Mouse (Mus musculus): ENCODE measurements around the gene Galnt18.

Galnt18 gene

DNA sequence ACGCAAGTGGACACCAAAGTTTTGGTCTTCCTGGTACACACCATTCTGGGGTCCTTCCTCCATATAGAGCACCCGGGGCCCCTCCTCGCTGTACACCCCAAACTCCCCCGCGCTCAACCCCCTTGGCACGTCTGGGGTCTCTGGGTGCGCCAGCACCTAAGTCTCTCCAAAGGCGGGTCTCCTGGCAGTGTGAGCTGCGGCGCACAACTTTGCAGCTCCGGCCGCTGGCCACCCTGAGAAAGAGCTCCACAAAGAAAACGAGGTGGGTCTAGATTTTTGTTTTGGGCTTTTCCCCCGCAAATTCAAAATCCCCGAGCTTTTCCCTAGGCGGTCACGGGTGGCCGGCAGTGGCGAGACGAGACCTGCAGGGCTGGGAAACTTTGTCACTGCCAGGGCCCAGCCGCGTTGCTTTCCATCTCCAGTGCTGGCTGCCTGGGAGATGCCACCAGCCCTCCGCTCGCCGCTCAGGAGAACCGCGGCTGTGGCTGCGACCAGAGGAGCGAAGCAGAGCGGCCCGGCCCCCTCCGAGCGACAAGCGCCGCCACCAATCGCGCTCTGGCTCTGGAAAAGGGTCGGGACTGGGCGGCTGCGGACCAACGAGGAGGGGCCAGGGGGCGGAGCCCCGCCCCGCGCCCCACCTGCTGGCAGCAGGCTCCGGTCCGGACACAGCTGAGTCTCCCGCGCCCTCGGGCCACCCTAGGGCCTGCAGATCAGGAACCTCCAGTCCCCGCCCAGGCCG is at the start of gene Galnt18:
Galnt18 (minus strand) TSS at position 474 of the 739 bp plus-strand sequence.
- peak; percentile 92 to 93 for DNase-seq (ENCODE audit: low spot score in 2 of 2)

DNA sequence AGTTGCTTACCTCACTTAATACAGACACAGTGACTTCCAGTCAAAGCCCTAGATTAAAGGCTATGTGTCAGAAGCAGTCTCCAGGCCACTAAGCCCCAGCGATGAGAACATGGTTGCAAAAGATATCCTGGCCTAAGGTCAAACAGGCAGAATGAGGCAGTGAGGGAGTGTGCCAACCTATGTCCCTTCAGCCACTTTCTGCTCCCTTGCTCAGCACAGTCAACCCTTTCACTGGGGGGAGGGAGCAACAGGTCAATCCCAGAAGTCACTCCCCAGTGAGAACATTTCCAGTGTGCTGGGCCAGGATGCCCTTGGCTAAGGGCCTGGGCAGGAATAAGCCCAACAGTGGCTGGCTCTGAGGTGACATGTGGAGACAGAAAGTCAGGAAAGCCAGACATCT is 47.6 kb upstream of the Galnt18 start:
- DNase-seq (ENCODE audit: low spot score in 2 of 2): no peak

DNA sequence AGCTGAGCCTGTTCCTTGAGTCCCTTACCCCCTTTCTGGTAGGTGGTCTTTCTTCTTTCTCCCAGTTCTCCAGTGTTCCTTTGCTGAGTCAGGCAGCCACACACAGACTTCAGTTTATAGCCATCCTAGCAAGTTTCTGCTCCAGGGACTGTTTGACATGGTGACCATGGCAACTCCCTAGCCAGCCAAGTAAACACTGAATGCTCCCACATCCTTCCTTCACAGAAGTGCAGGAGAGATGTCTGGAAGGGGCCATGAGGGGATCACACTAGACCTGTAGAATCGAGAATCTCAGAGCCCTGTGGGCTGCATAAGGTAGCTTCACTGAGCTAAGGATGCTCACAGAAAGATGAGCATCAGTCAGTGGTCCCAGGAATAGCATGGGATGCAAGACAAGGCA is 33.3 kb upstream of the Galnt18 start:
- no peak for DNase-seq (ENCODE audit: low spot score in 2 of 2)

DNA sequence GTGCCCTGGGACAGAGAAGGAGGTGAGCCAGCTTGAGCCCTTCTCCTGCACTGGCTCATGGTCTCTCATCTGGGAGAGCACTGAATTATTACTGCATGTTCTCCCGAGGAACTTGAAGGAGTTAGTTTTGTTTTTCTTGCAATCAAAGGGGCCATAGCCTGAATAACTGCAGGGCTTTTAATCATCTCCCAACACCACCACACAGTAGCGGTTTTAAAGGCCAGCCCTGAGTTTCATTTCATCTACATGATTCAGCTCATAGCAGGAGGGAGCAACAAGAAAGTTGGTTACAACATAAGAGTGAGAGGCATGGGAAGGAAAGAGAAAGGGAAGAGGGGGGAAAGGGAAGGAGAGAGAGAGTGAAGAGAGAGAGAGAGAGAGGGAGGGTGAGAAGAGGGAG is 31.3 kb upstream of the Galnt18 start:
- DNase-seq (ENCODE audit: low spot score in 2 of 2): no peak

DNA sequence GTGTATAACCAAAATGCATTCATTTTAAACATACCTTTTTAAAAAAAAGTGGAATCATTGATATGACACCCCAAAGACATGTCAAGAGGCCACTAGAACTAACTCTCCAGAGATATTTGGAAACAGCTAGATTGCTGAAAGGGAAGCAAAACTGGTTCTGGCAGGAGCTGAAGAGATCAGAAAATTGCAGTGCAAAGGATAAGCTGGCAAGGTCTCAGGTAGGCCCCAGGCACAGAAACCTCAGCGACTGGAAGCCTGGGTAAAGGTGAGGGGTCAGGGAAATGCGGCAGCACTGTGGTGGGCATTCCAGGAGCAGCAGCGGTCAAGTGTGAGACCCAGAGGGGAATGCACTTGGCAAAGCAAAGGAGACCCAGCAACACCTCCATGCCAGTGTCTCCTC is 30.0 kb upstream of the Galnt18 start:
- DNase-seq (ENCODE audit: low spot score in 2 of 2): no peak

DNA sequence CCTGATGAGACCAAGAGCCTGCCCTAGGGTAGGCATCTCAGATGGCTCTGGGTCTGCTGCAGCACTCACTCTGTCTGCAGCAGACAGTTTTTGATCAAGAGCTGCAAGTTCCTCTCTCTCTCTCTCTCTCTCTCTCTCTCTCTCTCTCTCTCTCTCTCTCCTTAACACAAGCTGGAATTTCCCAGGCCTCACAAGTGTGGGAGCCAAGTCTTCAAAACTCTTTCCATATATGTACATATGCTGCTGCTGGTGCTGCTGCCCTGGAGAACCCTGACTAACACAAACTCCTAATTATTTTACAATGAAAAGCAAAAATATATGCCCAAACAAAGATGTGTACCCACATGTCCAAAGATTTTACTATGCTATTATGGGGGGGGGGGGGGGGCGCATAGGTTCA is 26.3 kb upstream of the Galnt18 start:
- no peak for DNase-seq (ENCODE audit: low spot score in 2 of 2)

DNA sequence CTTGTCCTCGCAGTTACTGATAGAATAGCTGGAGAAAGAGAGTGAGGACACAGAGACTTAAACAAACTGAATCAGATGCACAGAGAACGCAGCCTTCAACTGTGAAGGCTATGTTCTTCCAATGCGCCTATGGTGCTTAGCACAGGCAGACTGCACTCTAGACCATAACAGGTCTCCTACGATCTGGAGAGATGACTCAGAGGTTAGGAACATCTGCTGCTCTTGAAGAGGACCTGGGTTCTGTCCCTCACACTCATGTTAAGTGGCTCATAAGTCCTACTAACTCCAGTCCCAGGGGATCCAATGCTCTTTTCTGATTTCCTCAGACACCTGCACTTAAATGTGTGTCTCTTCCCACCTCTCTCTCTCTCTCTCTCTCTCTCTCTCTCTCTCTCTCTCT is 24.9 kb upstream of the Galnt18 start:
- DNase-seq (ENCODE audit: low spot score in 2 of 2): no peak

DNA sequence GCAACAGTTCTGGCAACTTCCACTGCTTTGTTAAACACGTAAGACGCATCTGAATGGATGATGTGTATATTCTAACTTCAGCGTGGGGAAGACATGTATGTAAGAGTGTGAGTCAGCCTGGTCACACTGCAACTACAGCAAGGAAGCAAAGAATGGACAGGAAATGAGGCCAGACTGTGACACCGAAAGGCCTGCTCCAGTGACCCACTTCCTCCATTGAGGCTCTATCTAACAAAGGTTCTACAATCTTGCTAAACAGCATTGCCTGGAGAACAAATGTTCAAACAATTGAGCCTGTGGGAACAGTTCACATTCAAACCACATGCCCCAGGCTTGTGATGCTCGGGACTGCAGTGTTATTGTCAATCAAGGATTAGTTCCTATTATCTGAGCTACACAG is 21.0 kb upstream of the Galnt18 start:
- peak in 1 of 2 experiments; percentile 9 for DNase-seq (ENCODE audit: low spot score in 2 of 2)

DNA sequence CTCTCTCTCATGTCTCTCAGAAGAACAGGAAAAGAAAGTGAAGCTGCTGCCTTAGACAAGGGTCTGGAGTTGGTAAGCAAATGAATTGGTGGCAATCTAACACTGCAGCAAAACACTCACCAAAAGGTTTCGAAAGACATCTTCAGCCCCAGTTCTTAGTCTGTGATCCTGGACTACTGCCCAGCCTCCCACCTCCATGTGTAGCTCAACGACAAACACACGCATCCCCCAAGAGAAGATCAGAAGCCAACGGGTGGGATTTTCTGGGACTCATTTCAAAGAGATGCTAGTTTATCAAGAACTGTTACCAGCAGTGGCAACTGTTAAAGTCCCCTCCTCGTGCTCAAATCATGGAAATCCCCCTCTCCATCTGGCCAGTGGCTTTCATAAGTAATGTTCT is 20.3 kb upstream of the Galnt18 start:
- peak in 1 of 2 experiments; percentile 22 for DNase-seq (ENCODE audit: low spot score in 2 of 2)

DNA sequence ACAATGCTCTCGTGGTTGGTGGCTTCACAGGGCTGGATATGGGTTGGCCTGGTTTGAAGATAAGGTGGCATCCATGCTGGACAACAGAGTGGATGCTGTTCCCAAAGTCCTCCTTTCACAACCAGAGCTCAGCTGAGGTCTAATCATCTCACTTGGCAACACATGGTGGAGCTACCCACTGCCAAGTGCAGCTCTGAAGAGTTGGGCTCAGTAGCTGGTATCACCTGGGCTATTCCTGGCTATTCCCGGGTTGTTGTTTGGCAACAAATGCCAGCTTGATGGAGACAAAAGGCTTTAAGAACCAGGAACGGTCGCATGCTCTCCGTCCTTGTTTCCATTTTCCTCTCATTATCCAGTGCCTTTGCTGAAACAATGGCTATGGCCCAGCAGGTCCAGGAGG is 19.2 kb upstream of the Galnt18 start:
- DNase-seq (ENCODE audit: low spot score in 2 of 2): peak in 1 of 2 experiments; percentile 35

DNA sequence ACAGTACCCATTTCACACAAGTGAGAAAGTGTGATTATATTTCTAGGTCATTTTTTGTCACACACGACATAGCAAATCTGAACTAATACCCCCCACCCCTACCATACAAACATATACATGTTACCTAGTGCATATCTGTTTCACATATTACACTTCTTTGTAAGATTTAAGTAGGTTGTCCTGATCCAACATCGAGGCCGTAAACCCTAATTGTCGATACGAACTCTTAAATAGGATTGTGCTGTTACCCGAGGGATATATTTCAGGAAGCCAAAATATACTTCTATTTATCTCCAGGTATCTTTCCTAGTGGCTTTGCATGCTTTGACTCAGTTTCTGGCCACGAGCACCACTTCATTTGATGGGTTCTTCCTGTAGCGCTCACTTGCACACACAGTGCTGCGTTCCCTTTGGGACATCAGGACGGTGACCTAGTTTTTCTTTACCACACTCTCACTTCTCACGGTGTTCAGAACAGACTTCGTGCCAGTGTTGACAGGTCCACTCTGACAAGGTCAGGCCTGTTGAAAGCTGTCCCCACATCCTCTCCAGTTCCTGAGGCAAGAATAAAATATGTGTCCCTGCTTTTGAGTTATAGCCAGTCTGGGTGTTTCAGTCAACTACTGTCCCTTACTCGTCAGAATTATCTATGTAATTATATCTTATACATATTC is 17.7 kb upstream of the Galnt18 start:
- DNase-seq (ENCODE audit: low spot score in 2 of 2): peak in 1 of 2 experiments; percentile 33

DNA sequence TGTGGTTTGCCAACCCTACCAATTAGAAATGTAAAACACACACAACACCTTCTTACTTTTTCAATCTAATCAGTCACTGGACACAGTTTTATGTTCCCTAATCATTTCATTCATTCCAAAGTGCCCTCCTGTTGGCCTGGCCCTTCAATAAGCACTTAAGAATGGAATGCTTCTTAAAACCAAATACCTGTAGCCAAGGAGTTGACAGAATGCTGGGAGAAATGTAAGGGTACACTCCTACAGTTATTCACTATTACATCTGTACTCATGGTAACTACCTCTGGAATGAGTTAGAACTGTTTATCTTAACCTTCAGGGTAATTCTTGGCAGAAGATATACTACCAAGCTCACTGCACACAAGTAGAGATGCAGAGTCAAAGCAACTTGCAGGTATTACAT is 15.3 kb upstream of the Galnt18 start:
- DNase-seq (ENCODE audit: low spot score in 2 of 2): no peak

DNA sequence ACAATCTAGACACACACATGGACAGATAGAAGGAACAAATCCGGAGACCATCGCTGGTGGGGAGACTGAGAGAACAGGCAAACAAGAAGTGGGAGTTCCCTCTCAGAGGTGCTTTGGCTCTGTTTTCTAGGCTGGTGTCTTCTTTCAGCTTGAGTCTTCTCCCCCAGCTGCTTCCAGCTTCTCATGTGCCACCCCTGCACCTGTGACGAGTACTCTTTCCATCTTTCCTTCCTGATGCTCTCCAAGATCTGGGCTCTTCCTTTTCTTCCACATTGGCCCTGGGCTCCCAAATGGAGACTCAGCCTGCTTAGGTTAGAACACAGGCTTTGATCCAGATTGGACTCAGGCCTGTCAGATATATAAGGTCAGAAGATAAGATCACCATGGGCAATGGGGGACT is 12.4 kb upstream of the Galnt18 start:
- no peak for DNase-seq (ENCODE audit: low spot score in 2 of 2)

DNA sequence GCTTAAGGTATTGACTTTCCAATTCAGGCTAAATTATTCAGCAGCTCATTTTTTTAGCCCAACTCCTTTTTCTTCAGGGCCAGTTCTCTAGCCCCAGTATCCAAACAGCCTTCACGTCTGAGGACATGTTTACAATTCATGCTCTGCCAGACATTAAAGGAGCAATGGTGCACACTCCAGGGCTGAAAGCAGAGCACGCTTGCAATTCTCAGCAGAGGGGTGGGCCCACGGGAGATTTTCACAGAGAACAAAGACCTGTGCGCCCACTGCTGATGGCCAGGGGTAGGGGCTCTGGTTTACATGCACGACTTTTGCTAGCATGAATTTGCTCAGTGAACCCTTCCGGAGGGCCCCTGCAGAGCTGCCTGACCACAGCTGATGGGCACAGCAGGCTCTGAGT is 11.6 kb upstream of the Galnt18 start:
- DNase-seq (ENCODE audit: low spot score in 2 of 2): no peak

DNA sequence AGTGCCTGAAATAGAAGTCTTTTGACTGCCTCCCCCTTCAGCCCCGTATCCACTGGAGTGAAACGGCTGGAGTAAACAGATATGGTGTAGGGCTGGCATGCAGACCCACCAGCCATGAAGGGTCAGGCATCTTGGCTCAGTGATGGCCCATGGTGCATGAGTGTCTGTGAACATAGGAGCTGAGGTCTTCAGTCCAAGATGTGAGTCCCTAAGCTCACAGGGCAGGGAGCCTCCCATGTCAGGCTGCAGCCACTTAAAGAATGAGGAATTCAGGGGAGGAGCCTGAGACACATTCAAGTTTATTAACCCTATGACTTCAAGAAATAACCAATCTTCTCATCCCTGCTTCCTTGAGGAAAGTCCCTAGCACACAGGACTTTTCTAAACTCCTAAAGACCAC is 8.1 kb upstream of the Galnt18 start:
- no peak for DNase-seq (ENCODE audit: low spot score in 2 of 2)

DNA sequence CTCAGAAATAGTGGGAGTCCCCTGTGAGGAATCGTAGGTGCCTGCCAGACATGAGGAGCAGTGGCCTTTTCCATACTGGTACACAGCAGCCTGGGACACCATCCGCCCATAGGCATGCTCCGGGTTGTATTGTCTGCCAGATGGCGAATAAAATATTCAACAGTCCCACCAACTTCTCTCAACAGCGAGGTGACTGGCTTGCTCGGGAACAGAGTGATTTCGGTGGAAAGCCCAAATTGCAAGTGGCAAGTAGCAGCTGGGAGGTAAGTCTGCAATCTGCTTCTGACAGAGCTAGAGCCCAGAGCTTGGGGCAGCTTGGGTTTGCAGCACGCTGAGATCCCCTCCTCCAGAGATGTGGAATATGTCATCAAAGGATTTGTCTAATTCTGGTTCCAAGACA is 5.7 kb upstream of the Galnt18 start:
- no peak for DNase-seq (ENCODE audit: low spot score in 2 of 2)

DNA sequence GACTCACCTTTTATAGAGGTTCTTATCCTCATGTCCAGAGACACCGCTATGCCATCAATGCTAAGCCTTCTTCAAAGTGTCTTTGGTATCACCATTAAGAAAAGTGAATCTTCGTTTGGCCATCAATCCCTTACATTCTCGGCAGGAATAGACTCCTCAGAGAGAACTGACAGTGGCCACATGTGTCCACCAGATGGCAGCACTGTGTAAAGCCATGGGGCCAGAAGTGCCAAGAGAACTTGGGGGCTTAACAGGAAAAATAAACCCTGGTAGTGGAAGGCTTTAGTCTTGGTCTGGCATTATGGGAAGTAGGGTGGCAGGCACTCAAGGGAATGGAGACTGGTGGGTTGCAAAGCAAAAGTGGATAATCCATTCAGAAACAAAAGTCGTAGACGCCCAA is 2.3 kb upstream of the Galnt18 start:
- DNase-seq (ENCODE audit: low spot score in 2 of 2): peak; percentile 43 to 71

DNA sequence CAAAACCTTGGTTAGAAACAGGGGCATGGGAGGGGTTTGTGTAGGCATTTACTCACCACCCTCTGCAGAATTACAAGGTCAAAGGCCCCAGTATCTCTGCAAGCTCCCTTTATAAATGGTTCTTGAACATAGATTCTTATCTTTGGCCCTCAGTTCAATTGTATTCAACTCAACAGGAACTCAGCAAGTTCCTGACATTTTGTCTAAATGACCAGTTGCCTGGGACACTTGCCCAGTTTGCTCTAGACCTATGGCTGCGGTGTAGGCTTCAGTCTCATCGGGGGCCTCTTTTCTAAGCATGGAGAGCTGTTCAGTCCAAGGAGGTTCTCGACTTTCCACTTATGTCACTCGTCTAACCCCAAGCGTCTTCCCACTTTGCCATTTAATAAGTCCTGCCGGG is 1.5 kb upstream of the Galnt18 start:
- no peak for DNase-seq (ENCODE audit: low spot score in 2 of 2)

DNA sequence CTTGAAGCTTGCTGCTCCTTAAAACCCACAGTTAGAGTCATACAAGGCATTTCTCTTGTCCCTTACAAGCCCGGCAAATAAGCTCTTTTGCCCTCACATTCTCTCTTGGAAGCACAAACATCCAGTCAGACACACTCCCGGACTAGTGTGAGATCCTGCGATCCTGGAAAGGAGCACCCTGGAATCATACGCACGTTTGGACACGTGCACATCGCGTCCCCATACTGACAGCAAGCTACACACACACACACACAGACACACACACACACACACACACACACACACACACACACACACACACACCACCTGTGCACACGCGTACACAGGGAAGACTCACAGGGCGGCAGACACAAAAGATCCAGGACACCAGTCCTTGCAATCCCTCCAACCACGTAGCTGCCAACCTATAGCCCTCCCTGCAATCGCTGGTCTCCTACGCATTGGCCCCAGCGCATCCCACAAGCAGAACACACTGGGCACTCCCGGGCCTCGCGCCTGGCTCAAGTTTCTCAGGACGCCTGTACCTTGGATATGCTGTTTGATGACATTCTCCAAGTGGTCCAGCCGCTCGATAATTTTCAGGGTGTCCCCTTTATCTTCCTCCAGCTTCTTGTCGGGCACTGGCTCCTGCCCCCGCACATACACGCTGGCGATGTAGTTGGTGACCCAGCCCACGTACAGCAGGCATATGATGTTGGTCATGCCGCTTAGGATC is 831 bp downstream of the Galnt18 start:
- DNase-seq (ENCODE audit: low spot score in 2 of 2): no peak

DNA sequence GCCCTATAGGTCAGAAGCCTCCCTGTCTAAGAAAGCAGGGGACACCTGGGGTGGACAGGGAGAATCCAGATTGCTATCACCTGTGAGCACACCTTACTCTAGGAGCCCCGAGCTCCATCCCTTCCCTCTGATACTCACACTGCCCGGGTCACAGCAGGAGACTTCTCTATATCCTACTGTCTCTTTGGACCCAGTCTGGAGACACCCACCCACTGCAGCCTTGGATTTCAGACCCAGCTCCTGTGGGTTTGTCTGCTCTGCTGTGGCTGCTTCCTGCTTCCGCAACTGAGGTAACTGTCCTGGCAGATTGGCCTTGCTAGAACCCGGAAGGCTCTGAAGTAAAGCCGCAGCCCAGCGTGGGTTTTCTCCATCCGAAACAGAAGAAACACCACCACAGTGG is 1.6 kb downstream of the Galnt18 start:
- no peak for DNase-seq (ENCODE audit: low spot score in 2 of 2)

DNA sequence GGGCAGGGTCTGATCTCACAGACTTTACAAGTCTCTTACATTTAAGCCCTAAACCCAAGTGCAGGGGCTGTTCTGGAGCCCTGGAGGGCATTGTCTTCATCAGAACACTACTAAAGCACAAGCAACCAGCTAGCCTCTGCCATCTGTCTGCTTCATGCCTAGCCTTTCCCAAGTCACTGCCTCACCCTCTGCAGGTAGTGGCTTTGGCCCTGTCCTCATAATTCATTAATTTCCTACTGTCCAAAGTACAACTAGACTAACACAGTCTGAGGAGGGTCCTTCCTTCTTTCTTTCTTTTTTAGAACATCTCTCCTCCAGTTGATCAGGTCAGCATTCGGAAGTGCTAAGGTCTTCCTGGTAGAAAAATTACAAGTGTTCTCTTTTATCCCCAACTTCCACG is 2.6 kb downstream of the Galnt18 start:
- DNase-seq (ENCODE audit: low spot score in 2 of 2): no peak

DNA sequence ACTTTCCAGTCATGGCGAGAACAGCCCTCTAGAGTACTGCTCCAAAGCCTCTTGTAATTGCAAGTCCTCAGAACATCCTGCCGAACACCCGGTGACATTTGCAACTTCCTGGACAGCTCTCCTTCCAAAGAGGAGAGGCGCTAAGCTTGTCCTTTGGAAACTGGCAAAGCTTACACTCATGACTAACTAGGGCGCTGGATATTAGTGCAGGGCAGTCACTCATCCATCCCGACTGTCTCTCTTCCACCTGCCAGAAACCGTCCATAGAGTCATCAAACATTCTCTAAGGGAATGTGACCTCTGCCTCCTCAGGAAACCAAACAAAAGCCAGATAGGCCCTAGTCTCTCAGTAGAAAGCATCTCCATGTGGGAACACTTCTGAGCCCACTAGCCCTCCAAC is 3.6 kb downstream of the Galnt18 start:
- no peak for DNase-seq (ENCODE audit: low spot score in 2 of 2)

DNA sequence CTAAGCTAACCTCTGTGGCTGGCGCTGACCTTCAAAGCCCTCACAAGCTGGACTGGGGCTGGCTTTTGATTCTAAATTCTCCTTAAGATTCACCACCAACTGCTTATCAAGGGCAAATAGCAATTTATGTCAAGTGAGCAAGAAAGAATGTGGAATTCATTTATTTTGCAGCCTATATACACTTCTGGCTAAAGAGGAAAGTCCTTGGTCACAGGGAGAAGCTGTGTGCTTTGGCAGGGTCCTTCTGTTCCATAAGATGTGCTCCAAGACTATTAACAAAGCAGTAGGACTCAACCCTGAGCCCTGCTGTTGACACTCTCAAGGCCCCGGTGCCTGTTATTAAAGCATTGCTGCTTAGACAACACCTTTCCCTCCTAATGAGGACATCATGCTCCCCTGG is 7.4 kb downstream of the Galnt18 start:
- DNase-seq (ENCODE audit: low spot score in 2 of 2): no peak
